Mouse (Mus musculus) heart, embryonic 12.5 days (tissue): Measurements from ENCODE around the gene Polr3b. TPM values are rescaled to one million over a fixed set of nuclear protein-coding genes. Genes with fewer than 3 reads are reported as not detected.

ENCODE experiments used
- ATAC-seq: fragments of 200-750 bp; cut with Nextera tagmentation; 2 replicates; pipeline ENCODE4 v1.8.0; 2017; ENCODE audit warnings: moderate TSS enrichment, moderate library complexity; ENCODE audit not compliant: insufficient number of reproducible peaks, low FRiP score
- H3K27ac ChIP-seq: fragments of 300-500 bp; sonication (generic); 2 replicates; pipeline ENCODE4 v1.5.1; 2016; ENCODE audit warnings: mild to moderate bottlenecking, moderate library complexity; ENCODE audit not compliant: poor library complexity, severe bottlenecking
- H3K27me3 ChIP-seq: fragments of 300-500 bp; sonication (generic); replicated peaks from 2 replicates; pipeline ENCODE4 v1.6.1; 2016; ENCODE audit warnings: mild to moderate bottlenecking, moderate library complexity
- H3K36me3 ChIP-seq: fragments of 300-500 bp; sonication (generic); 2 replicates; pipeline ENCODE4 v1.6.1; 2016; ENCODE audit warnings: mild to moderate bottlenecking, moderate library complexity
- H3K4me1 ChIP-seq: fragments of 300-500 bp; sonication (generic); replicated peaks from 2 replicates; pipeline ENCODE4 v1.6.1; 2016; ENCODE audit warnings: mild to moderate bottlenecking
- H3K4me2 ChIP-seq: fragments of 300-500 bp; sonication (generic); 2 replicates; pipeline ENCODE4 v1.6.1; 2016; ENCODE audit warnings: mild to moderate bottlenecking, moderate library complexity
- H3K4me3 ChIP-seq: fragments of 300-500 bp; sonication (generic); 2 replicates; pipeline ENCODE4 v1.5.1; 2016; ENCODE audit warnings: mild to moderate bottlenecking
- H3K9ac ChIP-seq: fragments of 300-500 bp; sonication (generic); 2 replicates; pipeline ENCODE4 v1.6.1; 2016; ENCODE audit warnings: mild to moderate bottlenecking, moderate library complexity
- H3K9me3 ChIP-seq: fragments of 300-500 bp; sonication (generic); replicated peaks from 2 replicates; pipeline ENCODE4 v1.6.1; 2016; ENCODE audit warnings: mild to moderate bottlenecking, moderate library complexity
- WGBS: fragments of 180-500 bp; shearing (Covaris S2); methylation state at CpG from one replicate; pipeline ENCODE4 v1.1.7; 2016; 5-methylcytosine and 5-hydroxymethylcytosine counted together
- polyA plus RNA-seq: library from polyadenylated mRNA; unstranded; fragments of >200 nt; fragmentation: Nextera tagmentation; extraction: Ambion mirVana; gene quantifications from 2 replicates; pipeline ENCODE4 v1.2.1, GENCODE M21; 2016

The Polr3b gene
- polyA plus RNA-seq, 1 experiment from 2014 or later, result 13.4 TPM

DNA sequence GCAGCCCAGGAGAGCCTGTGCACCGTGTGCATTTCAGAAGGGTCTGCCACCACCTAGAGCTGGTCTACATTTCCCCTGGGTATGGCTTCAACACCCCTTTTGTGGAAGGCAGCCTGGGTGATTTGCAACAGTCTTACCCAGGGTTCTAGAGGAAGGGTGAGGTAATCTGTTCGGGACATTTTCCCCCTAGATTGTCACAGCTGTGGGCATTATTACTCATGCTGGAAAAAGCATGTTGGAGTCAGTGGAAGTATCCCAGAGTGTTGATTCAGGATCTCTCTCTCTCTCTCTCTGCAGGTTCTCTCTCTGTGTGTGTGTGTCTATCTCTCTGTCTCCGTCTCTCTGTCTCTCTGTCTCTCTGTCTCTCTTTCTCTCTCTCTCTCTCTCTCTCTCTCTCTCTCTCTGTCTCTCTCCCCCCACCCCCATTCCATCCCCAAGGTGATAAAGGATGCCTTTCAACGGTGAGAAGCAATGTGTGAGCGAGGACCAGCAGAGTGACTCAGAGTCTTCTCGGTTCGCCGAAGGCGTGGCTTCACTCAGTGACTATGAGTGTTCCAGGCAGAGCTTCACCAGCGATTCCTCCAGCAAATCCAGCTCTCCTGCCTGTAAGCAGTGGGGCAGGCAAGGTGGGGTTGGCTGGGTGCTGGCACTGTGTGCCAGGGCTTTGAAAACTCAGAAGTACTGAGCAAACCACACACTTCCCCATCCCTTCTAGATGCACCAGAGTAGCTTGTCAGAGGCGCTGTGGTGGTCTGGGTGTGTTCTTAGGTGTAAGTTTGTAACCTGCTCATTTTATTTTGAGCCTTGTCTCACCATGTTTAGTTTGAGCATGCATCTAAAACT lies 37.4 kb upstream of the Polr3b start:
- ATAC-seq, result no peak
- Histone ChIP-seq H3K4me3 (no peak overlapping the region), H3K36me3 (peaks cover 5% of the 10 kb centered on the region; the same call in 1 of the 2 replicates), H3K27me3 (no peaks in the 10 kb centered on the region), H3K4me2 (peak overlapping the region; percentile 31; the same call in 1 of the 2 replicates), H3K27ac (no peak overlapping the region), H3K9me3 (no peaks in the 10 kb centered on the region), H3K4me1 (peaks cover 33% of the 10 kb centered on the region), H3K9ac (peak overlapping the region; percentile 1; the same call in 1 of the 2 replicates)
- 28% methylated on average over 11 of the region's 11 CpGs for WGBS

DNA sequence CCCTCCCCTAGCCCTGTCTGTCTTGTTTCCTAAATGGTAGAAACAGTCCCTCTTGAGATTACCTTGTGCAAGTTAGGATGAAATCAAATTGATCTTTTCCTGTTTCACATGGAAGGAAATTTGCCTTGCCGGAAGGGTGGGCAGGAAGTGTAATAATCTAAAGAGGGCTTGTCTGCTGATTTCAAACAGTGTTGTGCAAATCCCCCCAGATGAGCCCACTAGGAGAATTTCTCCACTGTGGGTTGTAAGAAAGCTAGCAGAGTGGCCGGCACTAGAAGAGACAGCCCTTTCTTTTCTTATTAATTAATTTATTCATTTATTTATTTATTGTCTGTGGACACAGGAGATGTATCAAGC lies 36.8 kb upstream of the Polr3b start:
- H3K36me3 ChIP-seq, result peaks cover 10% of the 10 kb centered on the region
- H3K4me3 ChIP-seq, result no peak overlapping the region
- no peaks in the 10 kb centered on the region for H3K27me3 ChIP-seq
- WGBS, result 59% methylated on average over 2 of the region's 2 CpGs
- H3K4me1 ChIP-seq, result peaks cover 33% of the 10 kb centered on the region
- no peaks in the 10 kb centered on the region for H3K9me3 ChIP-seq
- H3K27ac ChIP-seq, result no peak overlapping the region
- no peak overlapping the region for H3K9ac ChIP-seq
- ATAC-seq, result no peak
- H3K4me2 ChIP-seq, result no peak overlapping the region

DNA sequence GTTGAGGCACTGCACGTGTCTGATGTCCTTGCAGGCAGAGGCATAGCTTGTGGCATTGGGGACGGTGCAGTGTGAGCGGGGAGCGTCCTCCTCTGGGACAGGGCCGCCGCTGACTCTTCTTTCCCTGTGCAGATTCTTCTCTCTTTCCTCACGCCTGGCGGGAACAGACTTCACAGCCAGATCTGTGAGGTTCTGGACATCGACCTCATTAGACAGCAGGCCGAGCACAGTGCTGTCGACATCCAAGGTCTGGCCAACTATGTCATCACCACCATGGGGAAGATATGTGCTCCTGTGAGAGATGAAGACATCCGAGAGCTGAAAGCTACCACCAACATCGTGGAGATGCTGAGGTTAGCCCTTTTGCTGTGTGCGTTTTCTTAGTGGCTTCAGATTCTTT lies 31.1 kb upstream of the Polr3b start:
- H3K4me3 ChIP-seq, result no peak overlapping the region
- H3K27ac ChIP-seq, result no peak overlapping the region
- no peak overlapping the region for H3K4me2 ChIP-seq
- H3K4me1 ChIP-seq, result no peaks in the 10 kb centered on the region
- no peak overlapping the region for H3K9ac ChIP-seq
- H3K36me3 ChIP-seq, result peaks cover 30% of the 10 kb centered on the region
- no peaks in the 10 kb centered on the region for H3K9me3 ChIP-seq
- no peak for ATAC-seq
- 70% methylated on average over 14 of the region's 14 CpGs for WGBS
- H3K27me3 ChIP-seq, result no peaks in the 10 kb centered on the region

DNA sequence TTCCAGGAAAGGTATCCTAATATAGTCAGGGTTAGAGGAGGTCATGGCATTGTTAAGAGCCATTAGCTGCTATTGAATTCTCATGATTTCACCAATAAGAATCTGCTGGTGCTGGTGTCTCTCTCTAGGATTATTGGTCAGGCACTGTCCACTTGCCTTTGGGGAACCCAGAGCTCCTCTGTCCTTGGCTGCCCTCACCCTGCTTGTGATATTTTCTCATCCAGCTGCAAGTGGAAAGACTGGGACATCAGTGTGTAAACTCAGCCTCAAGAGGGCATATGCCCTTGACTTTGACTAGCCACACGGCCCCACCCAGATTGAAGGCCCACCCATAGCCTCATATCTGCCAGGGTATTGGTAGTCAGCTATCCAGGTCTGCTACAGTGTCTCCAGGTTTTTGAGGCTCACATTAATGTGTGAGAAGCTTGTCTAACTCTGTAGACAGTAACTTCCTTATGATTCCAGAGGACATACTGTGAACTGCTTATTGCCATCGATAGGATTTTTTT lies 30.4 kb upstream of the Polr3b start:
- no peak for ATAC-seq
- Histone ChIP-seq H3K36me3 (peaks cover 30% of the 10 kb centered on the region), H3K4me2 (no peak overlapping the region), H3K27me3 (no peaks in the 10 kb centered on the region), H3K4me3 (no peak overlapping the region), H3K27ac (no peak overlapping the region), H3K9ac (no peak overlapping the region), H3K4me1 (peaks cover 1% of the 10 kb centered on the region; the same call in 1 of the 2 replicates), H3K9me3 (no peaks in the 10 kb centered on the region)
- WGBS, result 79% methylated on average over 2 of the region's 2 CpGs

DNA sequence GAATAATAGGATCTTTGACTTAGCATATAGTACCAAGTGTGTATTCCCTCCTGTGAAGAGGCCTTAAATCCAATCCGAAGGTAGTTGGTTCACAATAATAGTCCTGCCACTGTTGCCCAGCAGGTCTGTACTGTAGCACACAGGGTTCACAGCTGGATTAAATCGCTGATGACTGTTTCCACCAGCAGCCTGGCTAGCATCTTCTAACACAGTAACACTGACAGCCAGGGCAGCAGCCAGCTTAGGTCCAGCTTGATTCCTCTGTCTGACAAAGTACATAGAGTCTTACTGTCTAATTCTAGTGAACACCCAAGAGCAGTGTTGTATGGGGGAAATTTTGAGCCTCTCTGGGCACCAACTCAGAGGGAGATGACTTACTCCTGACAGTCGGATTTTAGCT lies 29.3 kb upstream of the Polr3b start:
- Histone ChIP-seq H3K36me3 (peaks cover 30% of the 10 kb centered on the region), H3K4me1 (peaks cover 7% of the 10 kb centered on the region; the same call in 1 of the 2 replicates), H3K4me2 (no peak overlapping the region), H3K9ac (no peak overlapping the region), H3K27ac (no peak overlapping the region), H3K4me3 (no peak overlapping the region), H3K9me3 (no peaks in the 10 kb centered on the region), H3K27me3 (no peaks in the 10 kb centered on the region)
- 52% methylated on average over 3 of the region's 3 CpGs for WGBS
- no peak for ATAC-seq

DNA sequence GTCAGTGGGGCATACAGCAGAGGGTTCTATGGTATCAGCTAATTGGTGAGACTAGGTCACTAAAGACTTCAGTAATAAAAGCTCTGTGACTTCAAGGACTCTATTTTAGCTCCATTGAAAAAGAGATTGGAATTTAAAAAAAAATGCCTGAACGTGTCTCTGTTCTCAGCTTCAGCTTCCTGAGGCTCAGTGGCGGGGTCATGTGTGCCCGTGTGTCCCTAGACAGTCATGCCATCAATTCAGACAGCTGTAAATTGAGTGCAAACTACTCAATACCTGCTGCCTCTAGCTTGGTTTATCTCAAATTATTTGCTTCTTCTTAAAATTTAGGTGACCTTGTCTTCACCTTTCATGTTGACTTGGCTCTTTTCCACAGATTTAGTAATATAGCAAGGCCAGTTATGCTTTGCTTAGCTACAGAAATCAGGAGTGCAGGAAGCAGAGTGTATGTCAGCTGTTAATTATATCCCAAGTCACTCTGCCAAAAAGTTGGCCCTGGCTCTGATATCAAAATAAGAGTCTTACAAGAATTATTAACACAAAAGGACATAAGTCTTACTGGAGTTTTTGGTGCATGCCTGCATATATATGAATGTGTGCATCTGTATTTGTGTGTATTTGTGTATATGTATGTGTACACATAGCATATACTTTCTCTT lies 24.8 kb upstream of the Polr3b start:
- no peaks in the 10 kb centered on the region for H3K9me3 ChIP-seq
- H3K27ac ChIP-seq, result peak overlapping the region; percentile 70
- WGBS, result 38% methylated on average over 3 of the region's 3 CpGs
- no peak for ATAC-seq
- H3K27me3 ChIP-seq, result no peaks in the 10 kb centered on the region
- peaks cover 7% of the 10 kb centered on the region; the same call in 1 of the 2 replicates for H3K4me1 ChIP-seq
- H3K9ac ChIP-seq, result no peak overlapping the region
- H3K36me3 ChIP-seq, result peaks cover 6% of the 10 kb centered on the region; the same call in 1 of the 2 replicates
- no peak overlapping the region for H3K4me2 ChIP-seq
- H3K4me3 ChIP-seq, result no peak overlapping the region

DNA sequence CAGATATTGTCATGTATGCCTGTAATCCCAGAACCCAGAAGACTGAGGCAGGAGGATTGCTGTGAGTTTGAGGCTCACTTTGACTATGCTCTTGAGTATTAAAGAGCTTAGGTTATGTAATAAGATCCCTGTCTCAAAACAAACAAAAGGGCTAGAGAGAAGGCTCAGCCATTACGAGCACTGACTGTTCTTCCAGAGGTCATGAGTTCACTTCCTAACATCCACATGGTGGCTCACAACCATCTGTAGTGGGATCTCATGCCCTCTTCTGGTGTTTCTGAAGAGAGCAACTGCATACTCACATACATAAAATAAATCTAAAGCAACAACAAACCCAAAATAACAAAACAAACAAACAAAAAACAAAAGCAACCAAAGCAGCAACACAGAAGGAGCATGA lies 23.9 kb upstream of the Polr3b start:
- H3K4me3 ChIP-seq, result no peak overlapping the region
- WGBS, result 68% methylated on average over 1 of the region's 1 CpGs
- no peaks in the 10 kb centered on the region for H3K9me3 ChIP-seq
- no peaks in the 10 kb centered on the region for H3K27me3 ChIP-seq
- no peak overlapping the region for H3K4me2 ChIP-seq
- H3K4me1 ChIP-seq, result peaks cover 7% of the 10 kb centered on the region; the same call in 1 of the 2 replicates
- H3K36me3 ChIP-seq, result peaks cover 3% of the 10 kb centered on the region; the same call in 1 of the 2 replicates
- no peak overlapping the region for H3K9ac ChIP-seq
- no peak for ATAC-seq
- H3K27ac ChIP-seq, result no peak overlapping the region; the same call in 1 of the 2 replicates

DNA sequence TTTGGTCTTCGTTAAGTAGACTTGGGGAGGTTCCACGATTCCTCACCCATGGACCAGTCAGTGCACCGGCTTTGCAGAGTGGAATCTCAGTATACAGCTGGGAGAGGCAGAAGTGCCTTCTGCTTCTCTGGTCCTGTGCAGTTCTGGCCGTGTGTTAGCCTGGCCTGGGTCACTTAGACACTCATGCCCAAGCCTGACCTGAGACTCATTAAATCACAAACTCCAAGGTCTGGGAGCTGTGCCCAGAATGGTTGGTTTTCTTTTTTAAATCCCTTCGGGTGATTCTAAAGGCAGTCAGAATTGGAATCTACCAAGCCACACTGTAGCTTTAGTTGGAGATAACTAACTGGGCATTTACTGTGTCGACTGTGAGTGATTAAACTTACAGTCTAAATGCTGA lies 22.0 kb upstream of the Polr3b start:
- Histone ChIP-seq H3K4me2 (no peak overlapping the region), H3K9ac (no peak overlapping the region), H3K9me3 (no peaks in the 10 kb centered on the region), H3K36me3 (peaks cover 4% of the 10 kb centered on the region), H3K27ac (no peak overlapping the region), H3K27me3 (no peaks in the 10 kb centered on the region), H3K4me1 (peaks cover 7% of the 10 kb centered on the region; the same call in 1 of the 2 replicates), H3K4me3 (no peak overlapping the region)
- no peak for ATAC-seq
- 77% methylated on average over 6 of the region's 6 CpGs for WGBS

DNA sequence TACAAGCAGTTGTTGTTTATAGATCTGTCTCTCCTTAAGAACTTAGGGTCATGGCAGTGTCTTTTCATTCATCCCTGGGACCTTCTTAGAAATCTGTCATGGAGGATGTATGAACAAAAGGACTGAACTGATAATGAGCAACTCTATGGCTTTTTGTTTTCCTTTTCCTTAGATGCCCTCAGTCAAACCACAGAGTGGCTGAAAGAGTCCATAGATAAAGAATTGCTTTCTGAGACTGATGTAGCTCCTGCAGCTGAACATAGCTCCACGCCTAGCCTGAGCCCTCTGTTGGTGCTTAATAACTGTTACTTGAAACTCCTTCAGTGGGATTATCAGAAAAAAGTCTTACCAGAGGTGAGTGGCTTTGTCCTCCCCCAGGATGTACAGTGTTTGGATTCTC lies 17.8 kb upstream of the Polr3b start:
- WGBS, result 60% methylated on average over 1 of the region's 1 CpGs
- no peak for ATAC-seq
- Histone ChIP-seq H3K4me1 (peaks cover 5% of the 10 kb centered on the region), H3K36me3 (peaks cover 17% of the 10 kb centered on the region), H3K9me3 (no peaks in the 10 kb centered on the region), H3K9ac (no peak overlapping the region), H3K27ac (no peak overlapping the region), H3K4me3 (no peak overlapping the region), H3K4me2 (no peak overlapping the region), H3K27me3 (no peaks in the 10 kb centered on the region)

DNA sequence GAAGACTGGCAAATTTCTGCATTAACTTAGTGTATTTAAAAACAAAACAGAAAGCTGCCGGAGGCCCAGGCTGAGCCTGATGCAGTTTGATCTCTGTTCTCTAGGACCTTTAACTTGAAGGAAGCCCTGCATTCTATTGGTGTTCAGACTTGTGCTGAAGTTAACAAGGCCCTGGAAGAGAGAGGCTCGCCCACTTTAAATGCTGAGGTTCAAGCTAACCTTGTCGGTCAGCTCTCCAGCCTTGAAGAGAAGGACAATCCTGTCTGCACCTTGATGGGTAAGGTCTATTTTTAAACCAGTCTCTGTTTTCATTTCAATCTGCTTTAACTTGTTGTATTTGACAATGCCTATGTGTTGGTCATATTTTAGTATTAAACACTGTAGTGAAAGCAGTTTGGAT lies 13.7 kb upstream of the Polr3b start:
- Histone ChIP-seq H3K27ac (peak overlapping the region; percentile 61), H3K27me3 (no peaks in the 10 kb centered on the region), H3K4me3 (no peak overlapping the region), H3K4me1 (peaks cover 42% of the 10 kb centered on the region), H3K9ac (no peak overlapping the region), H3K4me2 (no peak overlapping the region), H3K36me3 (peaks cover 17% of the 10 kb centered on the region), H3K9me3 (no peaks in the 10 kb centered on the region)
- 65% methylated on average over 3 of the region's 3 CpGs for WGBS
- no peak for ATAC-seq

DNA sequence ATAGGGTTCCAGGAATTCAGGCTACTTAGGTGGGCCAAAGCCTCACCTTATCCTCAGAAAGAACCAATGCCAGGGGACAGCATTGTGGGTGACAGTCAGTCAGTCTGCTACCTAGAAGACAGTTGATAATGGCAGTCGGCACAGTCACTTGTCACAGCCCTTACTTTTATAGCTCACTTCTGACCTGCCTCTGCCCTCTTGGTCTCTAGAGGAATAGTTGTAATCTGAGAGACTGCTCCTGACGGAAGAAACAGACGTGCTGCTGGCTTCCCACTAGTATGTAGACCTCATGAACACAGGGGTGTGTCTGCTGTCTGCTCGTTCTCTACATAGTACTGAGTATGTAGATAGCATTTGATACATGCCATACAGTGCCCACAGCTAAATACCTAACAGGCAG lies 11.8 kb upstream of the Polr3b start:
- WGBS, result 28% methylated on average over 4 of the region's 4 CpGs
- no peaks in the 10 kb centered on the region for H3K27me3 ChIP-seq
- H3K9ac ChIP-seq, result no peak overlapping the region
- H3K4me1 ChIP-seq, result peaks cover 48% of the 10 kb centered on the region
- peak overlapping the region; percentile 84 for H3K27ac ChIP-seq
- no peak overlapping the region for H3K4me3 ChIP-seq
- no peak for ATAC-seq
- H3K36me3 ChIP-seq, result peaks cover 11% of the 10 kb centered on the region
- no peak overlapping the region for H3K4me2 ChIP-seq
- no peaks in the 10 kb centered on the region for H3K9me3 ChIP-seq
